Mouse (Mus musculus) megakaryocyte, embryonic 14.5 days (primary cell): Measurements from ENCODE around the gene Gng12.

ENCODE experiments used
- FLI1 ChIP-seq: IDR thresholded peaks from 2 replicates; pipeline ENCODE4 v1.6.1; 2012; ENCODE audit warnings: low read length, inconsistent platforms, mixed read lengths
- GATA1 ChIP-seq: IDR thresholded peaks from 3 replicates; pipeline ENCODE4 v1.6.1; 2012; ENCODE audit warnings: mixed read lengths, low read length, inconsistent platforms, borderline replicate concordance

- no peak for TF ChIP-seq GATA1
- TF ChIP-seq FLI1: no peak
These were observed 117.9 kb downstream of the Gng12 start for GRCm38 (mm10) chr6:67013949-67014678.
